Mouse (Mus musculus) kidney, adult 2 months (tissue): ENCODE data around the gene Pbld2.

ENCODE experiments used
- CTCF ChIP-seq: fragments of 200-500 bp; conservative IDR thresholded peaks from 2 replicates; pipeline ENCODE4 v1.5.1; 2011; ENCODE audit warnings: low read depth, mild to moderate bottlenecking, control low read depth, low read length, moderate library complexity, mixed read lengths; ENCODE audit not compliant: insufficient read depth, insufficient read length
- POLR2A ChIP-seq: fragments of 200-500 bp; IDR thresholded peaks from one replicate; pipeline ENCODE4 v1.6.1; 2011; ENCODE audit warnings: low read depth, low read length, control low read depth

- no peak for TF ChIP-seq CTCF
- TF ChIP-seq POLR2A: no peak
Observed at GRCm38 (mm10) chr10:63038571-63039320, 14.6 kb downstream of the Pbld2 start.
